Mouse (Mus musculus): ENCODE data around the gene Pak4.

- no peak for TF ChIP-seq UBTF (IDR thresholded peaks at IDR 0.05; ENCODE audit: borderline replicate concordance, insufficient read depth, low read depth, low read length)
- TF ChIP-seq GATA1 (IDR thresholded peaks at IDR 0.05; ENCODE audit: low read depth, low read length), result no peak
- TF ChIP-seq CTCF (IDR thresholded peaks at IDR 0.05 in 2 of 3, conservative IDR thresholded peaks at IDR 0.05 in 1 of 3; ENCODE audit: control insufficient read depth in 1 of 3, insufficient read depth in 1 of 3, low read depth in 2 of 3, low read length in 3 of 3, poor library complexity in 1 of 3, severe bottlenecking in 1 of 3), result no peak
- no peak for TF ChIP-seq ZMIZ1 (IDR thresholded peaks at IDR 0.05; ENCODE audit: low read depth, low read length)
- TF ChIP-seq HCFC1 (IDR thresholded peaks at IDR 0.05; ENCODE audit: low read depth, low read length), result no peak
- TF ChIP-seq MAFK (IDR thresholded peaks at IDR 0.05; ENCODE audit: borderline replicate concordance, low read depth, low read length), result no peak
- no peak for TF ChIP-seq MAZ (IDR thresholded peaks at IDR 0.05; ENCODE audit: low read depth, low read length)
- TF ChIP-seq TCF12 (IDR thresholded peaks at IDR 0.05; ENCODE audit: low read depth, low read length), result no peak
- TF ChIP-seq ZC3H11A (IDR thresholded peaks at IDR 0.05; ENCODE audit: low read depth, low read length), result no peak
- TF ChIP-seq USF2 (IDR thresholded peaks at IDR 0.05; ENCODE audit: borderline replicate concordance in 1 of 2, insufficient read depth in 1 of 2, low read depth in 1 of 2, low read length in 2 of 2), result no peak
Observed at GRCm38 (mm10) chr7:28561967-28562366, 36.0 kb downstream of the Pak4 start.
